Mouse (Mus musculus) thymus, postnatal 25 days (tissue): Measurements from ENCODE around the gene Klhl29.

Experiments
- DNase-seq: peaks from one replicate; pipeline ENCODE4 v3.0.0; 2022

Klhl29 gene

GRCm38 (mm10) chr12:5375616-5376461, at the start of gene Klhl29:
Gene Klhl29, minus strand, starts transcription at chr12:5375682.
- DNase-seq: no peak

GRCm38 (mm10) chr12:5425276-5425675, 49.8 kb upstream of the Klhl29 start:
- DNase-seq: no peak

GRCm38 (mm10) chr12:5415806-5416205, 40.3 kb upstream of the Klhl29 start:
- no peak for DNase-seq

GRCm38 (mm10) chr12:5413976-5414375, 38.5 kb upstream of the Klhl29 start:
- DNase-seq: no peak

GRCm38 (mm10) chr12:5411761-5412537, 36.5 kb upstream of the Klhl29 start:
- no peak for DNase-seq

GRCm38 (mm10) chr12:5411346-5411745, 35.9 kb upstream of the Klhl29 start:
- DNase-seq: no peak

GRCm38 (mm10) chr12:5410391-5411115, 35.1 kb upstream of the Klhl29 start:
- peak; percentile 18 for DNase-seq

- no peak for DNase-seq
These were observed 31.7 kb upstream of the Klhl29 start for GRCm38 (mm10) chr12:5407175-5407574.

GRCm38 (mm10) chr12:5397423-5397822, 21.9 kb upstream of the Klhl29 start:
- DNase-seq: no peak

- no peak for DNase-seq
These were observed 19.7 kb upstream of the Klhl29 start for GRCm38 (mm10) chr12:5395188-5395587.

GRCm38 (mm10) chr12:5387112-5387511, 11.6 kb upstream of the Klhl29 start:
- DNase-seq: no peak

GRCm38 (mm10) chr12:5386688-5387087, 11.2 kb upstream of the Klhl29 start:
- no peak for DNase-seq

- DNase-seq: no peak
These were observed 6.2 kb upstream of the Klhl29 start for GRCm38 (mm10) chr12:5381694-5382093.

GRCm38 (mm10) chr12:5374684-5375615, 532 bp downstream of the Klhl29 start:
- DNase-seq: no peak

GRCm38 (mm10) chr12:5374196-5374683, 1.2 kb downstream of the Klhl29 start:
- DNase-seq: no peak

GRCm38 (mm10) chr12:5373641-5374195, 1.8 kb downstream of the Klhl29 start:
- DNase-seq: no peak

- no peak for DNase-seq
These were observed 6.1 kb downstream of the Klhl29 start for GRCm38 (mm10) chr12:5369396-5369795.

GRCm38 (mm10) chr12:5364836-5365235, 10.6 kb downstream of the Klhl29 start:
- no peak for DNase-seq

- no peak for DNase-seq
These were observed 11.4 kb downstream of the Klhl29 start for GRCm38 (mm10) chr12:5363961-5364634.

- no peak for DNase-seq
These were observed 16.4 kb downstream of the Klhl29 start for GRCm38 (mm10) chr12:5359065-5359464.

GRCm38 (mm10) chr12:5358497-5358896, 17.0 kb downstream of the Klhl29 start:
- no peak for DNase-seq
